Mouse (Mus musculus): ENCODE results near the gene E030018B13Rik.

GRCm38 (mm10) chr7:63875686-63876085 is 41.0 kb upstream of the E030018B13Rik start:
- TF ChIP-seq GATA1 (IDR thresholded peaks at IDR 0.05; ENCODE audit: borderline replicate concordance, low read length) (no peak), FLI1 (IDR thresholded peaks at IDR 0.05; ENCODE audit: low read length) (no peak)

All from megakaryocyte, embryonic 14.5 days (primary cell).